Mouse (Mus musculus): ENCODE measurements around the gene Kcne2.

DNA sequence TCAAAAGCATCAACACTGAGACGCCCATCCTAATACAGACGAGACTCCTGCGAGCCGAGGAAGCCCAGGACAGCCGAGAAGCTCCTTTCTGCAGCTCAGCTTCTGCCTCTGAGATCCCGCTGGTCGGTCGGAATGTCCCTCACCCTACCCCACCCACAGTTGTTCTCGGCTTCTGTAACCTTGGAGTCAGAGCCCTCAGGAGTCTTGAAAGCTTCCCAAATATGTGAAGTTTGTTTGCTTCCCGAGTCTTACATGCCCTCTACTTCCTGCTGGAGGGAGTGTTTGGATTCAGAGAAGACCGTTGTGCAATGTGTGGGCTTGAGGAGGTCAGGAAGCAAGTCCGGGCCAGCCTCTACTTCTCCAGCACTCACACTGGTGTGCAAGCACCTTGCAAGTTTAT, 24.3 kb upstream of the Kcne2 start:
- TF ChIP-seq CTCF (IDR thresholded peaks at IDR 0.05; ENCODE audit: borderline replicate concordance, control insufficient read depth, extremely low read depth, insufficient read depth, low read length, poor library complexity) = no peak
- TF ChIP-seq POLR2A (IDR thresholded peaks at IDR 0.05; ENCODE audit: control insufficient read depth, extremely low read depth, insufficient read depth, low read length, poor library complexity) = no peak
